Mouse (Mus musculus) embryonic facial prominence, embryonic 15.5 days (tissue): ENCODE measurements around the gene Zfp763. TPM values are rescaled to one million over a fixed set of nuclear protein-coding genes. Genes with fewer than 3 reads are reported as not detected.
"Not testable (repeated sequence)": the region's sequence is repeated elsewhere in the genome, so short reads cannot be mapped to it uniquely, and the experiment has no call there.

Source experiments
- ATAC-seq: fragments of 200-750 bp; cut with Nextera tagmentation; 2 replicates; pipeline ENCODE4 v1.8.0; 2017; ENCODE audit warnings: low read depth, moderate TSS enrichment; ENCODE audit not compliant: insufficient number of reproducible peaks, low FRiP score, low TSS enrichment
- H3K27ac ChIP-seq: fragments of 300-500 bp; sonication (generic); replicated peaks from 2 replicates; pipeline ENCODE4 v1.5.1; 2015; ENCODE audit warnings: mild to moderate bottlenecking, inconsistent platforms
- H3K27me3 ChIP-seq: fragments of 300-500 bp; sonication (generic); 2 replicates; pipeline ENCODE4 v1.6.1; 2015; ENCODE audit warnings: inconsistent platforms
- H3K36me3 ChIP-seq: fragments of 300-500 bp; sonication (generic); 2 replicates; pipeline ENCODE4 v1.6.1; 2015; ENCODE audit warnings: mild to moderate bottlenecking, inconsistent platforms
- H3K4me1 ChIP-seq: fragments of 300-500 bp; sonication (generic); 2 replicates; pipeline ENCODE4 v1.6.1; 2015; ENCODE audit warnings: inconsistent platforms
- H3K4me2 ChIP-seq: fragments of 300-500 bp; sonication (generic); replicated peaks from 2 replicates; pipeline ENCODE4 v1.6.1; 2015; ENCODE audit warnings: mild to moderate bottlenecking, inconsistent platforms
- H3K4me3 ChIP-seq: fragments of 300-500 bp; sonication (generic); replicated peaks from 2 replicates; pipeline ENCODE4 v1.5.1; 2015; ENCODE audit warnings: mild to moderate bottlenecking, inconsistent platforms
- H3K9ac ChIP-seq: fragments of 300-500 bp; sonication (generic); 2 replicates; pipeline ENCODE4 v1.6.1; 2015; ENCODE audit warnings: inconsistent platforms
- H3K9me3 ChIP-seq: fragments of 300-500 bp; sonication (generic); replicated peaks from 2 replicates; pipeline ENCODE4 v1.6.1; 2016; ENCODE audit warnings: inconsistent platforms
- WGBS: fragments of 180-500 bp; shearing (Covaris S2); methylation state at CpG from one replicate; pipeline ENCODE4 v1.1.7; 2015; 5-methylcytosine and 5-hydroxymethylcytosine counted together
- polyA plus RNA-seq: library from polyadenylated mRNA; unstranded; fragments of >200 nt; fragmentation: Nextera tagmentation; extraction: Ambion mirVana; gene quantifications from 2 replicates; pipeline ENCODE4 v1.2.1, GENCODE M21; 2015

The Zfp763 gene
- 13.7 and 13.9 TPM in 2 replicates for polyA plus RNA-seq

DNA sequence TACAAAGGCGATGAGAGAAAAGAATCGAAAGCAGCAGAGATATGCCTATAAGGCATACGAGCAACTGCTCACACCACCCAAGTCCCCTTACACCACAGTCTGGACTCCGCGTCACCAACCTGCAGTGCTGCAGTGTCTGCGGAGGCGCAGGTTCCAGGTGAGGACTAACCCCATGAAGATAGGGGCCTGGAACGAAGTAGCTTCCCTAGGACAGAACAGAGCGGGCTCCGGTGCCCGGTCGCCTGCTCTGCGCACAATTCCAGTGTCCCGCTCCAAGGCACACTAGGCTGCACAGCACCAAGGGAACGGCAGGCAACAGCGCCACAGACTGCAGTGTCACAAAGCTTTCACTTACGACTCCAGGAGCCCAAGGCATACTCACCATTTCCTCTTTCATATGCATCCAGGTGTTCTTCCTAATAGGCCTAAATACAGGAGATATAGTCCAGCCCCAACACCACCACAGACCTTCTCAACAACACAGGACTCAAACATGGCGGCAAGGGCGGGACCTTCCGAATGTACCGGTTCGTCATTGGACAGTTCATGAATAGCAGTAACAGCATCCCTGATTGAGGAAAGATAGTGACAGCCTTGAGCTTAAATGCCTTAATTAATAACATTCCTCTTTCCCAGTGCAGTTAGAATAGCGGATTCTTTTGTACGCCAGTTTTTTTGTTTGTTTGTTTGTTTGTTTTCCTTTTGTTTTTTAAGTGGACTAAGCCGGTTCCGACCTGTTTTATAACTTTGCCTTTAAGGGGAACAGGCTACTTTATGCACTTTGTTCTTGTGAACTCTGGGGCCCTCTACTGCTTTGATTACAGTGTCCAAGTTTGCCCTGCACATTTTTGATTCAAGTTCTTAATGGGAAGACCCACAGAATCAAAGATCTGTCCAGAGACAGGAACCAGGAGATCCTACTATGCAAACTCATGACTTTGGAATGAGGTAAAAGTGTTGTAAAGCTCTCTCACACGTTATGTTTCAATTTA is at the start of gene Zfp763:
Zfp763 (minus strand) TSS at position 503 of the 992 bp plus-strand sequence.
- H3K4me3 ChIP-seq, result peak within 1 kb of the TSS; percentile 87
- 0 out of 2 replicates have a peak, but pooled peaks cover 3% of the 10 kb centered on the region for H3K4me1 ChIP-seq
- H3K27me3 ChIP-seq, result no peaks in the 10 kb centered on the region
- ATAC-seq, result peak; percentile 95
- H3K9me3 ChIP-seq, result no peaks in the 10 kb centered on the region
- H3K4me2 ChIP-seq, result peak within 1 kb of the TSS; percentile 53
- peak within 1 kb of the TSS; percentile 75 for H3K9ac ChIP-seq
- WGBS, result 3% methylated on average over 27 of the region's 27 CpGs
- H3K36me3 ChIP-seq, result no peaks in the 10 kb centered on the region
- peak within 1 kb of the TSS; percentile 86 for H3K27ac ChIP-seq

DNA sequence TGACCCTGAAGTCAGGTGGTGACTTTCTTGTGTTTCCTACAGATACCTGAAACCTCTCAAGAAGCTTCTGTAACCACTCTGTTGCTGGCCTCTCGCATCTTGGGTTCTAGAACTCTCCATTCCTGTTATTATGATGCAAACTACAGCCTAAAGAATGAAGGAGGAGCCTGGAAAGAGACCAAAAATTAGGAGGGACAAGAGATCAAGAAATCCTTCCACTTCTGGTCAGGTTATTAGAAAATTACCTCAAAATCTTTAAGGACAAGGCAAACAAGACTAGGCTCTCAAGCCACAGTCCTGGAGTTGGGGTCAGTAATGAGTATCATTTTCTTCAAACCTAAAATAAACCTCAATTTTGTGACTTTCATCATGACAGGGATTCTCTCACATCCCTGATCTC is 34.8 kb upstream of the Zfp763 start, which contains the start of gene 4921501E09Rik:
4921501E09Rik (minus strand) TSS at position 101 of the 400 bp plus-strand sequence.
- Histone ChIP-seq H3K27ac (no peak within 1 kb of the TSS), H3K36me3 (no peaks in the 10 kb centered on the region), H3K4me1 (no peaks in the 10 kb centered on the region), H3K27me3 (no peaks in the 10 kb centered on the region), H3K4me2 (no peak within 1 kb of the TSS), H3K4me3 (no peak within 1 kb of the TSS), H3K9me3 (no peaks in the 10 kb centered on the region), H3K9ac (no peak within 1 kb of the TSS)
- WGBS, result 58% methylated on average over 1 of the region's 1 CpGs
- ATAC-seq, result no peak

DNA sequence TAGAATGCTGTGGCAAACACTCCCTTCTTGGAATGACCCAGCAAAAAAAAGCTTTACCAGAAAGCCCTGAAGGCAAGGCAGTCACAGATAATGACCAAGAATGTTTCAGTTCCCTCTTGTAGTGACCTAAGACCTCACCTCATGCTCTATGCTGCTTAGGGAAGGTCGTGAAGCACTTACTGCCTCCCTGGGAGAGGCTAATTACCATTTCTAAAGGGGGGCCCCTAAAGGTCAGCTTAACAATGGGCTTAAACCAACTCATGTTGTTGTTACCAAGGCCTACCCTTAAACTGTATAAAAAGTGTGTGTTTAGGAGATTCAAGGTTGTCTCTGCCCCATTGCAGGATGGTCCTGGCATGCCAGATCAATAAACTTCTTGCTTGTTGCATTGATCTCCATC is 29.8 kb upstream of the Zfp763 start:
- no peaks in the 10 kb centered on the region for H3K9me3 ChIP-seq
- H3K4me2 ChIP-seq, result no peak overlapping the region
- no peaks in the 10 kb centered on the region for H3K27me3 ChIP-seq
- H3K9ac ChIP-seq, result no peak overlapping the region
- no peaks in the 10 kb centered on the region for H3K36me3 ChIP-seq
- H3K27ac ChIP-seq, result no peak overlapping the region
- ATAC-seq, result no peak
- 0% methylated on average over 1 of the region's 1 CpGs for WGBS
- no peaks in the 10 kb centered on the region for H3K4me1 ChIP-seq
- no peak overlapping the region for H3K4me3 ChIP-seq

- Histone ChIP-seq H3K27ac (no peak overlapping the region), H3K4me2 (no peak overlapping the region), H3K4me1 (no peaks in the 10 kb centered on the region), H3K9ac (no peak overlapping the region), H3K4me3 (no peak overlapping the region), H3K9me3 (no peaks in the 10 kb centered on the region), H3K36me3 (no peaks in the 10 kb centered on the region), H3K27me3 (no peaks in the 10 kb centered on the region)
- ATAC-seq, result no peak
- 10% methylated on average over 1 of the region's 1 CpGs for WGBS
Measured at GRCm38 (mm10) chr17:33058791-33059190, 25.6 kb upstream of the Zfp763 start.

- H3K4me3 ChIP-seq, result peak overlapping the region; percentile 87
- no peak for ATAC-seq
- peak overlapping the region; percentile 53 for H3K4me2 ChIP-seq
- peaks cover 3% of the 10 kb centered on the region; the same call in 1 of the 2 replicates for H3K36me3 ChIP-seq
- H3K9me3 ChIP-seq, result peaks cover 4% of the 10 kb centered on the region
- no peak overlapping the region; the same call in 1 of the 2 replicates for H3K9ac ChIP-seq
- 0 out of 2 replicates have a peak, but pooled peaks cover 3% of the 10 kb centered on the region for H3K4me1 ChIP-seq
- no peaks in the 10 kb centered on the region for H3K27me3 ChIP-seq
- WGBS, result 9% methylated on average over 10 of the region's 10 CpGs
- H3K27ac ChIP-seq, result no peak overlapping the region
Measured at GRCm38 (mm10) chr17:33032376-33032775, 826 bp downstream of the Zfp763 start.

DNA sequence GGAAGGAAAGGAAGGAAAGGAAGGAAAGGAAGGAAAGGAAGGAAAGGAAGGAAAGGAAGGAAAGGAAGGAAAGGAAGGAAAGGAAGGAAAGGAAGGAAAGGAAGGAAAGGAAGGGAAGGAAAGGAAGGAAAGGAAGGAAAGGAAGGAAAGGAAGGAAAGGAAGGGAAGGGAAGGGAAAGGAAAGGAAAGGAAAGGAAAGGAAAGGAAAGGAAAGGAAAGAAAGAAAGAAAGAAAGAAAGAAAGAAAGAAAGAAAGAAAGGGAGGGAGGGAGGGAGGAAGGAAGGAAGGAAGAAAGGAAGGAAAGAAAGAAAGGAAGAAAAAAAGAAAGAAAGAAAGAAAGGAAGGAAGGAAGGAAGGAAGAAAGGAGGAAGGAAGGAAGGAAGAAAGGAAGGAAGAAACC is 12.8 kb downstream of the Zfp763 start:
- H3K9me3 ChIP-seq, result peaks cover 74% of the 10 kb centered on the region
- ATAC-seq, H3K27ac ChIP-seq, H3K4me2 ChIP-seq, H3K4me1 ChIP-seq, H3K9ac ChIP-seq, H3K4me3 ChIP-seq, H3K27me3 ChIP-seq: not testable (repeated sequence)
- H3K36me3 ChIP-seq, result peaks cover 74% of the 10 kb centered on the region

DNA sequence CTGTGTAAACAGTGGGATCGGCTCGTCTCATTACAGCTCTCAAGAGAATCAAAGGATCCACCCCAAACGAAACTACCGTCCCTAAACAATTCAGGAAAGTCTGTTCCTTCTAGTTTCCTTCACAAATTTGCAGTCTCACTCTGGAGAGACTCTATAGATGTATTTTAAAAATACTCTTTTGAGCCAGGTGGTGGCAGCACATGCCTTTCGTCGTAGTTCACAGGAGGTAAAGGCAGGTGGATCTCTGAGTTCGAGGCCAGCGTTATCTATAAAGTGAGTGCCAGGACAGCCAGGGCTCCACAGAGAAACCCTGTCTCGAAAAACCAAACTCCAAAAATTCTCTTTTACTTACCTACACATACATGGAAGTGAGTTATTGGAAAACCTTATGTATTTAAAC is 24.9 kb downstream of the Zfp763 start:
- H3K4me3 ChIP-seq, result no peak overlapping the region
- peaks cover 19% of the 10 kb centered on the region for H3K9me3 ChIP-seq
- WGBS, result 54% methylated on average over 9 of the region's 9 CpGs
- H3K36me3 ChIP-seq, result peaks cover 25% of the 10 kb centered on the region
- H3K27ac ChIP-seq, result no peak overlapping the region
- no peaks in the 10 kb centered on the region for H3K4me1 ChIP-seq
- ATAC-seq, result no peak
- H3K27me3 ChIP-seq, result no peaks in the 10 kb centered on the region
- H3K9ac ChIP-seq, result no peak overlapping the region
- no peak overlapping the region for H3K4me2 ChIP-seq

GRCm38 (mm10) chr17:32998492-32998891 is 34.7 kb downstream of the Zfp763 start:
- ATAC-seq, result no peak
- no peak overlapping the region for H3K4me3 ChIP-seq
- no peak overlapping the region for H3K4me2 ChIP-seq
- peaks cover 9% of the 10 kb centered on the region for H3K4me1 ChIP-seq
- H3K36me3 ChIP-seq, result peaks cover 71% of the 10 kb centered on the region
- H3K27ac ChIP-seq, result no peak overlapping the region
- no peaks in the 10 kb centered on the region for H3K27me3 ChIP-seq
- H3K9me3 ChIP-seq, result peaks cover 25% of the 10 kb centered on the region
- no peak overlapping the region for H3K9ac ChIP-seq
- 90% methylated on average over 2 of the region's 2 CpGs for WGBS

- 2% methylated on average over 21 of the region's 21 CpGs for WGBS
- H3K27me3 ChIP-seq, result no peaks in the 10 kb centered on the region
- H3K9me3 ChIP-seq, result no peaks in the 10 kb centered on the region; the same call in 1 of the 2 replicates
- peaks cover 16% of the 10 kb centered on the region for H3K4me1 ChIP-seq
- peak within 1 kb of the TSS; percentile 63 for H3K4me2 ChIP-seq
- ATAC-seq, result peak; percentile 93
- peak within 1 kb of the TSS; percentile 71 for H3K4me3 ChIP-seq
- H3K27ac ChIP-seq, result peak within 1 kb of the TSS; percentile 82
- H3K9ac ChIP-seq, result peak within 1 kb of the TSS; percentile 57
- H3K36me3 ChIP-seq, result peaks cover 24% of the 10 kb centered on the region
Measured at GRCm38 (mm10) chr17:32992699-32993474, 40.3 kb downstream of the Zfp763 start, which contains the start of gene Zfp952. Gene Zfp952 (plus strand): TSS chr17:32993129.

- Histone ChIP-seq H3K36me3 (peaks cover 24% of the 10 kb centered on the region), H3K27me3 (no peaks in the 10 kb centered on the region), H3K9ac (peak overlapping the region; percentile 57; the same call in 1 of the 2 replicates), H3K9me3 (no peaks in the 10 kb centered on the region; the same call in 1 of the 2 replicates), H3K4me2 (peak overlapping the region; percentile 63), H3K27ac (peak overlapping the region; percentile 82; the same call in 1 of the 2 replicates), H3K4me3 (peak overlapping the region; percentile 71), H3K4me1 (peaks cover 16% of the 10 kb centered on the region)
- ATAC-seq, result no peak
- 59% methylated on average over 12 of the region's 12 CpGs for WGBS
Measured at GRCm38 (mm10) chr17:32991965-32992698, 41.1 kb downstream of the Zfp763 start.
